Mouse (Mus musculus) left cerebral cortex, postnatal 14 days (tissue): ENCODE measurements around the gene Ap3d1. TPM values are rescaled to one million over a fixed set of nuclear protein-coding genes. Genes with fewer than 3 reads are reported as not detected.

Source experiments
- DNase-seq, 2 experiments: peaks; one replicate each; pipeline ENCODE4 v3.0.0; 2021 to 2022; ENCODE audit warnings: low spot score in 2 of 2, mixed read lengths in 1 of 2
- intact Hi-C: fragments of 180-260 bp; cut with DNase I; formaldehyde crosslinking; loops from one replicate; pipeline ENCODE4 v1.15.1; 2025
- total RNA-seq, 2 experiments: library from RNA; stranded (reverse); gene quantifications; 2 replicates each; pipeline ENCODE4 v1.2.3; 2021

The Ap3d1 gene
- total RNA-seq, 2 experiments from 2014 or later, result 143 to 147 TPM

GRCm38 (mm10) chr10:80760596-80761524, 18.8 kb upstream of the Ap3d1 start:
- DNase-seq, result no peak
- intact Hi-C loops, result no loop called here

GRCm38 (mm10) chr10:80758651-80759050, 16.6 kb upstream of the Ap3d1 start:
- no peak for DNase-seq
- intact Hi-C loops, result no loop called here

- DNase-seq, result peak; percentile 61 to 69
- intact Hi-C loops, result no loop called here
Observed at GRCm38 (mm10) chr10:80757717-80758116, 15.7 kb upstream of the Ap3d1 start.

- intact Hi-C loops, result no loop called here
- peak; percentile 56 to 64 for DNase-seq
Observed at GRCm38 (mm10) chr10:80756967-80757366, 14.9 kb upstream of the Ap3d1 start.

- intact Hi-C loops, result no loop called here
- no peak for DNase-seq
Observed at GRCm38 (mm10) chr10:80756509-80756908, 14.4 kb upstream of the Ap3d1 start.

GRCm38 (mm10) chr10:80756099-80756498, 14.0 kb upstream of the Ap3d1 start:
- DNase-seq, result no peak
- intact Hi-C loops, result no loop called here

GRCm38 (mm10) chr10:80755291-80756015, 13.4 kb upstream of the Ap3d1 start:
- intact Hi-C loops, result no loop called here
- DNase-seq, result no peak

GRCm38 (mm10) chr10:80754594-80755290, 12.7 kb upstream of the Ap3d1 start, which contains the start of gene Dot1l:
Dot1l (plus strand) TSS chr10:80755206.
- peak; percentile 98 to 99 for DNase-seq
- intact Hi-C loops, result no loop called here

- intact Hi-C loops, result no loop called here
- peak in 1 of 2 experiments; percentile 48 for DNase-seq
Observed at GRCm38 (mm10) chr10:80752079-80752625, 10.1 kb upstream of the Ap3d1 start.

GRCm38 (mm10) chr10:80751188-80751832, 9.2 kb upstream of the Ap3d1 start:
- intact Hi-C loops, result no loop called here
- DNase-seq, result peak; percentile 76 to 79

- intact Hi-C loops, result loop anchor here (2.0 to 5.0 kb wide), 3 partner anchors 26 to 249 kb away; no protein-coding TSS in a partner anchor
- DNase-seq, result no peak
Observed at GRCm38 (mm10) chr10:80748609-80749008, 6.5 kb upstream of the Ap3d1 start.

- intact Hi-C loops, result loop anchor here (5.0 kb wide), 2 partner anchors 130 to 250 kb away; no protein-coding TSS in a partner anchor
- DNase-seq, result peak; percentile 72 to 80
Observed at GRCm38 (mm10) chr10:80747410-80747809, 5.3 kb upstream of the Ap3d1 start.

GRCm38 (mm10) chr10:80744262-80744661, 2.2 kb upstream of the Ap3d1 start:
- DNase-seq, result no peak
- intact Hi-C loops, result no loop called here

- intact Hi-C loops, result no loop called here
- DNase-seq, result no peak
Observed at GRCm38 (mm10) chr10:80741634-80742179, 357 bp downstream of the Ap3d1 start.

GRCm38 (mm10) chr10:80741146-80741545, 918 bp downstream of the Ap3d1 start:
- no peak for DNase-seq
- intact Hi-C loops, result no loop called here

GRCm38 (mm10) chr10:80738657-80739056, 3.4 kb downstream of the Ap3d1 start:
- DNase-seq, result no peak
- intact Hi-C loops, result no loop called here

- intact Hi-C loops, result no loop called here
- DNase-seq, result no peak
Observed at GRCm38 (mm10) chr10:80736731-80737130, 5.3 kb downstream of the Ap3d1 start.

GRCm38 (mm10) chr10:80732611-80733101, 9.4 kb downstream of the Ap3d1 start:
- intact Hi-C loops, result loop anchor here (2.0 kb wide), 1 partner anchor 14 kb away; no protein-coding TSS in a partner anchor
- DNase-seq, result no peak
